Mouse (Mus musculus) cortical plate, adult 2 months (tissue): ENCODE results near the gene Nprl3.

ENCODE experiments used
- CTCF ChIP-seq: fragments of 200-500 bp; IDR thresholded peaks from 2 replicates; pipeline ENCODE4 v1.5.1; 2011; ENCODE audit warnings: mild to moderate bottlenecking, control low read depth, low read length; ENCODE audit not compliant: insufficient read depth; ENCODE audit errors: extremely low read depth
- POLR2A ChIP-seq: fragments of 200-500 bp; IDR thresholded peaks from 2 replicates; pipeline ENCODE4 v1.6.1; 2011; ENCODE audit warnings: mild to moderate bottlenecking, low read length, control low read depth; ENCODE audit not compliant: insufficient read depth; ENCODE audit errors: extremely low read depth

DNA sequence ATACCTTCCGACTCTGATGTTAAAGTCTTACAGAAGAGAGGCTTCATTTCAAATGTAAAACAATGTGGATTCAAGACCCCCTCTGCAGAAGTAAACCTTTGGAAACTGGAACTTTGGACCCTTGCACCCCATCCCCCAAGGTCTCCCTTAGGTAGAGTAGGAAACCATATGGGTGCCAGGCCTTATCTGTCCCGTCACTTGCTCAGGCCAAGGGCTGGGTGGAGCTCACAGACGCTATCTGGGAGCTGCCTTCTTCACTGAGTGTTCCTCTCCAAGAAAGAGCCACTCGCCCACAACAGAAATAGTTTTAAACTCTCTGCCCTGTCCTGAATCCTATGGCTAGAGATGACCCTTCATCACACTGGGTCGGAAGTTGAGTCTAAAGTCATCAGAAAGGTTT lies 1.4 kb upstream of the Nprl3 start:
- TF ChIP-seq POLR2A = no peak
- no peak for TF ChIP-seq CTCF
